Mouse (Mus musculus): Measurements from ENCODE around the gene Lrrc20. TPM values are rescaled to one million over a fixed set of nuclear protein-coding genes. Genes with fewer than 3 reads are reported as not detected.

Lrrc20 gene
- polyA plus RNA-seq, 1 experiment from 2014 or later: 5.6 TPM

- Histone ChIP-seq H3K9me3 (no peaks in the 10 kb centered on the region), H3K4me3 (replicated peaks) (peak overlapping the region; percentile 84), H3K27me3 (replicated peaks) (no peaks in the 10 kb centered on the region), H3K27ac (no peak overlapping the region), H3K4me1 (peaks cover 14% of the 10 kb centered on the region; the same call in 1 of the 2 replicates), H3K4me2 (peak overlapping the region; percentile 98), H3K36me3 (no peaks in the 10 kb centered on the region), H3K9ac (peak overlapping the region; percentile 54; the same call in 1 of the 2 replicates)
- WGBS: 8% methylated on average over 15 of the region's 15 CpGs
- ATAC-seq (ENCODE audit: insufficient read depth, low FRiP score, low read depth): no peak
Measured at GRCm38 (mm10) chr10:61476440-61477165, 1.0 kb downstream of the Lrrc20 start.

GRCm38 (mm10) chr10:61479461-61479860 is 3.9 kb downstream of the Lrrc20 start:
- Histone ChIP-seq H3K4me2 (no peak overlapping the region), H3K27ac (no peak overlapping the region), H3K36me3 (no peaks in the 10 kb centered on the region), H3K9me3 (no peaks in the 10 kb centered on the region), H3K4me3 (replicated peaks) (no peak overlapping the region), H3K27me3 (replicated peaks) (no peaks in the 10 kb centered on the region), H3K4me1 (peaks cover 14% of the 10 kb centered on the region; the same call in 1 of the 2 replicates), H3K9ac (no peak overlapping the region)
- ATAC-seq (ENCODE audit: insufficient read depth, low FRiP score, low read depth): no peak
- WGBS: 82% methylated on average over 10 of the region's 10 CpGs

- H3K4me3 ChIP-seq (replicated peaks): no peak overlapping the region
- no peak overlapping the region for H3K4me2 ChIP-seq
- ATAC-seq (ENCODE audit: insufficient read depth, low FRiP score, low read depth): no peak
- no peaks in the 10 kb centered on the region for H3K36me3 ChIP-seq
- H3K27me3 ChIP-seq (replicated peaks): no peaks in the 10 kb centered on the region
- no peaks in the 10 kb centered on the region for H3K9me3 ChIP-seq
- WGBS: 85% methylated on average over 4 of the region's 4 CpGs
- H3K4me1 ChIP-seq: peaks cover 13% of the 10 kb centered on the region; the same call in 1 of the 2 replicates
- H3K9ac ChIP-seq: no peak overlapping the region
- H3K27ac ChIP-seq: no peak overlapping the region
Measured at GRCm38 (mm10) chr10:61479927-61480326, 4.3 kb downstream of the Lrrc20 start.

GRCm38 (mm10) chr10:61480488-61480887 is 4.9 kb downstream of the Lrrc20 start:
- no peak overlapping the region for H3K4me2 ChIP-seq
- no peak overlapping the region for H3K9ac ChIP-seq
- H3K9me3 ChIP-seq: no peaks in the 10 kb centered on the region
- peaks cover 9% of the 10 kb centered on the region; the same call in 1 of the 2 replicates for H3K4me1 ChIP-seq
- H3K4me3 ChIP-seq (replicated peaks): no peak overlapping the region
- H3K27ac ChIP-seq: no peak overlapping the region
- ATAC-seq (ENCODE audit: insufficient read depth, low FRiP score, low read depth): no peak
- H3K27me3 ChIP-seq (replicated peaks): no peaks in the 10 kb centered on the region
- 51% methylated on average over 1 of the region's 1 CpGs for WGBS
- no peaks in the 10 kb centered on the region for H3K36me3 ChIP-seq

GRCm38 (mm10) chr10:61482771-61483170 is 7.2 kb downstream of the Lrrc20 start:
- Histone ChIP-seq H3K9me3 (no peaks in the 10 kb centered on the region), H3K4me1 (no peaks in the 10 kb centered on the region), H3K9ac (no peak overlapping the region), H3K27ac (no peak overlapping the region), H3K4me3 (replicated peaks) (no peak overlapping the region), H3K27me3 (replicated peaks) (no peaks in the 10 kb centered on the region), H3K4me2 (no peak overlapping the region), H3K36me3 (no peaks in the 10 kb centered on the region)
- no peak for ATAC-seq (ENCODE audit: insufficient read depth, low FRiP score, low read depth)
- 86% methylated on average over 7 of the region's 7 CpGs for WGBS

- Histone ChIP-seq H3K27me3 (replicated peaks) (no peaks in the 10 kb centered on the region), H3K27ac (no peak overlapping the region), H3K4me3 (replicated peaks) (no peak overlapping the region), H3K36me3 (no peaks in the 10 kb centered on the region), H3K4me2 (no peak overlapping the region), H3K9ac (no peak overlapping the region), H3K9me3 (no peaks in the 10 kb centered on the region), H3K4me1 (no peaks in the 10 kb centered on the region)
- ATAC-seq (ENCODE audit: insufficient read depth, low FRiP score, low read depth): no peak
- 73% methylated on average over 11 of the region's 11 CpGs for WGBS
Measured at GRCm38 (mm10) chr10:61484801-61485200, 9.2 kb downstream of the Lrrc20 start.

- ATAC-seq (ENCODE audit: insufficient read depth, low FRiP score, low read depth): no peak; the same call in 1 of the 2 replicates
- 84% methylated on average over 8 of the region's 8 CpGs for WGBS
Measured at GRCm38 (mm10) chr10:61486551-61487339, 11.1 kb downstream of the Lrrc20 start.

GRCm38 (mm10) chr10:61488522-61489110 is 13.0 kb downstream of the Lrrc20 start:
- no peaks in the 10 kb centered on the region for H3K27me3 ChIP-seq (replicated peaks)
- no peak overlapping the region for H3K27ac ChIP-seq
- no peaks in the 10 kb centered on the region for H3K4me1 ChIP-seq
- H3K9ac ChIP-seq: no peak overlapping the region
- H3K9me3 ChIP-seq: no peaks in the 10 kb centered on the region
- H3K4me2 ChIP-seq: no peak overlapping the region
- H3K4me3 ChIP-seq (replicated peaks): no peak overlapping the region
- WGBS: 75% methylated on average over 6 of the region's 6 CpGs
- no peak for ATAC-seq (ENCODE audit: insufficient read depth, low FRiP score, low read depth)
- no peaks in the 10 kb centered on the region for H3K36me3 ChIP-seq

More at GRCm38 (mm10) chr10:61486551-61487339, 11.1 kb downstream of the Lrrc20 start:
- H3K4me1 ChIP-seq: no peaks in the 10 kb centered on the region
- H3K9ac ChIP-seq: no peak overlapping the region
- no peak overlapping the region for H3K27ac ChIP-seq
- no peaks in the 10 kb centered on the region for H3K36me3 ChIP-seq
- no peaks in the 10 kb centered on the region for H3K9me3 ChIP-seq
- H3K4me2 ChIP-seq: no peak overlapping the region
- no peak overlapping the region for H3K4me3 ChIP-seq (replicated peaks)
- H3K27me3 ChIP-seq (replicated peaks): no peaks in the 10 kb centered on the region

- Histone ChIP-seq H3K9ac (no peak overlapping the region), H3K4me3 (replicated peaks) (no peak overlapping the region), H3K27me3 (replicated peaks) (no peaks in the 10 kb centered on the region), H3K4me1 (peaks cover 14% of the 10 kb centered on the region), H3K9me3 (no peaks in the 10 kb centered on the region), H3K36me3 (no peaks in the 10 kb centered on the region), H3K27ac (no peak overlapping the region), H3K4me2 (no peak overlapping the region)
- peak; percentile 47; the same call in 1 of the 2 replicates for ATAC-seq (ENCODE audit: insufficient read depth, low FRiP score, low read depth)
- 31% methylated on average over 8 of the region's 8 CpGs for WGBS
Measured at GRCm38 (mm10) chr10:61491573-61491972, 16.0 kb downstream of the Lrrc20 start.

- WGBS: 12% methylated on average over 11 of the region's 11 CpGs
- H3K4me2 ChIP-seq: no peak overlapping the region
Measured at GRCm38 (mm10) chr10:61492040-61492439, 16.4 kb downstream of the Lrrc20 start.

GRCm38 (mm10) chr10:61495461-61495860 is 19.9 kb downstream of the Lrrc20 start:
- H3K9me3 ChIP-seq: no peaks in the 10 kb centered on the region
- 58% methylated on average over 4 of the region's 4 CpGs for WGBS
- no peak overlapping the region for H3K27ac ChIP-seq
- no peak overlapping the region for H3K4me3 ChIP-seq (replicated peaks)
- ATAC-seq (ENCODE audit: insufficient read depth, low FRiP score, low read depth): no peak
- H3K4me2 ChIP-seq: no peak overlapping the region
- no peaks in the 10 kb centered on the region for H3K27me3 ChIP-seq (replicated peaks)
- no peaks in the 10 kb centered on the region for H3K36me3 ChIP-seq
- H3K9ac ChIP-seq: no peak overlapping the region
- peaks cover 14% of the 10 kb centered on the region for H3K4me1 ChIP-seq

More at GRCm38 (mm10) chr10:61492040-61492439, 16.4 kb downstream of the Lrrc20 start:
- Histone ChIP-seq H3K9me3 (no peaks in the 10 kb centered on the region), H3K9ac (no peak overlapping the region), H3K27ac (no peak overlapping the region), H3K4me3 (replicated peaks) (no peak overlapping the region), H3K36me3 (no peaks in the 10 kb centered on the region), H3K27me3 (replicated peaks) (no peaks in the 10 kb centered on the region), H3K4me1 (peaks cover 14% of the 10 kb centered on the region)
- ATAC-seq (ENCODE audit: insufficient read depth, low FRiP score, low read depth): peak; percentile 74; the same call in 1 of the 2 replicates

- 52% methylated on average over 9 of the region's 9 CpGs for WGBS
- Histone ChIP-seq H3K9ac (no peak overlapping the region), H3K36me3 (no peaks in the 10 kb centered on the region), H3K27me3 (replicated peaks) (no peaks in the 10 kb centered on the region), H3K27ac (no peak overlapping the region), H3K4me2 (no peak overlapping the region), H3K9me3 (no peaks in the 10 kb centered on the region), H3K4me3 (replicated peaks) (no peak overlapping the region), H3K4me1 (peaks cover 14% of the 10 kb centered on the region)
- ATAC-seq (ENCODE audit: insufficient read depth, low FRiP score, low read depth): no peak
Measured at GRCm38 (mm10) chr10:61496231-61496630, 20.6 kb downstream of the Lrrc20 start.
